Mouse (Mus musculus) midbrain, postnatal 0 days (tissue): ENCODE measurements at regions not wholly inside any gene's neighbourhood (a gene's known extent, or its start where the extent isn't known, plus 50 kb on each side); places are given as distances from the start of the nearest gene placed in this dataset.

Source experiments
- ATAC-seq: fragments of 200-750 bp; cut with Nextera tagmentation; 2 replicates; pipeline ENCODE4 v1.8.0; 2017; ENCODE audit warnings: moderate number of reproducible peaks, mild to moderate bottlenecking, moderate TSS enrichment, moderate library complexity; ENCODE audit not compliant: low FRiP score
- DNase-seq: peaks from one replicate; pipeline ENCODE4 v3.0.0-alpha.2; 2015; ENCODE audit warnings: low spot score
- H3K27ac ChIP-seq: fragments of 300-500 bp; sonication (generic); 2 replicates; pipeline ENCODE4 v1.5.1; 2014; ENCODE audit warnings: low read depth, mild to moderate bottlenecking, low read length, mixed read lengths
- H3K27me3 ChIP-seq: fragments of 300-500 bp; sonication (generic); 2 replicates; pipeline ENCODE4 v1.6.1; 2014; ENCODE audit warnings: low read length, control low read depth, mixed read lengths; ENCODE audit not compliant: insufficient read depth
- H3K36me3 ChIP-seq: fragments of 300-500 bp; sonication (generic); 2 replicates; pipeline ENCODE4 v1.6.1; 2014; ENCODE audit warnings: low read length, control low read depth, mixed read lengths; ENCODE audit not compliant: insufficient read depth
- H3K4me1 ChIP-seq: fragments of 300-500 bp; sonication (generic); 2 replicates; pipeline ENCODE4 v1.6.1; 2014; ENCODE audit warnings: mild to moderate bottlenecking, control low read depth, antibody characterized with exemption, low read length, mixed read lengths; ENCODE audit not compliant: insufficient read depth
- H3K4me2 ChIP-seq: fragments of 300-500 bp; sonication (generic); 2 replicates; pipeline ENCODE4 v1.6.1; 2014; ENCODE audit warnings: low read depth, mild to moderate bottlenecking, low read length, mixed read lengths; ENCODE audit not compliant: poor library complexity, severe bottlenecking
- H3K4me3 ChIP-seq: fragments of 300-500 bp; sonication (generic); 2 replicates; pipeline ENCODE4 v1.5.1; 2014; ENCODE audit warnings: low read depth, mild to moderate bottlenecking, low read length, moderate library complexity
- H3K9ac ChIP-seq: fragments of 300-500 bp; sonication (generic); replicated peaks from 2 replicates; pipeline ENCODE4 v1.6.1; 2014; ENCODE audit warnings: mild to moderate bottlenecking, low read length, moderate library complexity, mixed read lengths; ENCODE audit not compliant: poor library complexity, severe bottlenecking
- H3K9me3 ChIP-seq: fragments of 300-500 bp; sonication (generic); 2 replicates; pipeline ENCODE4 v1.6.1; 2016; ENCODE audit warnings: low read length, control low read depth
- CTCF ChIP-seq: IDR thresholded peaks from 2 replicates; pipeline ENCODE4 v1.5.1; 2016; ENCODE audit warnings: antibody characterized with exemption, mild to moderate bottlenecking
- WGBS: fragments of 180-500 bp; shearing (Covaris S2); extraction: QIAGEN DNeasy Blood & Tissue Kit; methylation state at CpG from one replicate; pipeline ENCODE4 v1.1.7; 2014; 5-methylcytosine and 5-hydroxymethylcytosine counted together

GRCm38 (mm10) chr3:105152158-105152541 lies 85.5 kb downstream of the 4930564D02Rik start:
- Histone ChIP-seq H3K4me3 (no peak overlapping the region), H3K4me2 (no peak overlapping the region), H3K27me3 (no peaks in the 10 kb centered on the region), H3K27ac (no peak overlapping the region), H3K36me3 (no peaks in the 10 kb centered on the region), H3K9me3 (no peaks in the 10 kb centered on the region), H3K9ac (no peak overlapping the region), H3K4me1 (0 out of 2 replicates have a peak, but pooled peaks cover 8% of the 10 kb centered on the region)
- 7% methylated on average over 1 of the region's 1 CpGs for WGBS
- no peak for ATAC-seq
- DNase-seq, result no peak
- TF ChIP-seq CTCF, result no peak

GRCm38 (mm10) chr3:105158376-105158775 lies 91.7 kb downstream of the 4930564D02Rik start:
- H3K4me3 ChIP-seq, result no peak overlapping the region
- H3K36me3 ChIP-seq, result no peaks in the 10 kb centered on the region
- TF ChIP-seq CTCF, result no peak
- H3K27ac ChIP-seq, result no peak overlapping the region
- WGBS, result 95% methylated on average over 2 of the region's 2 CpGs
- H3K27me3 ChIP-seq, result no peaks in the 10 kb centered on the region
- DNase-seq (no peak), ATAC-seq (no peak)
- H3K4me2 ChIP-seq, result no peak overlapping the region
- no peak overlapping the region for H3K9ac ChIP-seq
- H3K9me3 ChIP-seq, result no peaks in the 10 kb centered on the region
- H3K4me1 ChIP-seq, result no peaks in the 10 kb centered on the region

GRCm38 (mm10) chr3:105165355-105165754 lies 98.7 kb downstream of the 4930564D02Rik start:
- no peak overlapping the region for H3K9ac ChIP-seq
- no peak overlapping the region for H3K4me2 ChIP-seq
- 69% methylated on average over 2 of the region's 2 CpGs for WGBS
- DNase-seq (peak; percentile 55), ATAC-seq (no peak)
- no peak overlapping the region for H3K4me3 ChIP-seq
- no peaks in the 10 kb centered on the region for H3K36me3 ChIP-seq
- H3K4me1 ChIP-seq, result peaks cover 6% of the 10 kb centered on the region; the same call in 1 of the 2 replicates
- no peak overlapping the region for H3K27ac ChIP-seq
- TF ChIP-seq CTCF, result peak; percentile 65
- no peaks in the 10 kb centered on the region for H3K9me3 ChIP-seq
- H3K27me3 ChIP-seq, result no peaks in the 10 kb centered on the region

GRCm38 (mm10) chr3:105169117-105169516 lies 102.5 kb downstream of the 4930564D02Rik start:
- H3K4me3 ChIP-seq, result no peak overlapping the region
- ATAC-seq, result peak; percentile 14; the same call in 1 of the 2 replicates
- peaks cover 6% of the 10 kb centered on the region; the same call in 1 of the 2 replicates for H3K4me1 ChIP-seq
- H3K4me2 ChIP-seq, result no peak overlapping the region
- peak; percentile 46 for DNase-seq
- H3K9ac ChIP-seq, result no peak overlapping the region
- WGBS, result 16% methylated on average over 4 of the region's 4 CpGs
- H3K9me3 ChIP-seq, result no peaks in the 10 kb centered on the region
- no peak overlapping the region for H3K27ac ChIP-seq
- no peaks in the 10 kb centered on the region for H3K27me3 ChIP-seq
- no peaks in the 10 kb centered on the region for H3K36me3 ChIP-seq
- TF ChIP-seq CTCF, result no peak

GRCm38 (mm10) chr3:105171527-105171926 lies 104.9 kb downstream of the 4930564D02Rik start:
- 52% methylated on average over 5 of the region's 5 CpGs for WGBS
- ATAC-seq (no peak), DNase-seq (peak; percentile 53)
- Histone ChIP-seq H3K4me3 (no peak overlapping the region), H3K9me3 (no peaks in the 10 kb centered on the region), H3K9ac (no peak overlapping the region), H3K4me2 (no peak overlapping the region), H3K4me1 (peaks cover 6% of the 10 kb centered on the region; the same call in 1 of the 2 replicates), H3K27ac (no peak overlapping the region), H3K36me3 (no peaks in the 10 kb centered on the region), H3K27me3 (no peaks in the 10 kb centered on the region)
- no peak for TF ChIP-seq CTCF

GRCm38 (mm10) chr3:105172054-105172453 lies 105.4 kb downstream of the 4930564D02Rik start:
- Histone ChIP-seq H3K27ac (no peak overlapping the region), H3K9me3 (no peaks in the 10 kb centered on the region), H3K4me3 (no peak overlapping the region), H3K4me1 (peaks cover 6% of the 10 kb centered on the region; the same call in 1 of the 2 replicates), H3K36me3 (no peaks in the 10 kb centered on the region), H3K4me2 (no peak overlapping the region), H3K9ac (no peak overlapping the region), H3K27me3 (no peaks in the 10 kb centered on the region)
- no peak for ATAC-seq
- no peak for TF ChIP-seq CTCF
- no peak for DNase-seq
- WGBS, result 65% methylated on average over 1 of the region's 1 CpGs
